Mouse (Mus musculus) regulatory T cell (primary cell): ENCODE results near the gene Matn1.

Experiments
- in situ Hi-C: fragments of 300-600 bp; cut with MboI, MseI; formaldehyde crosslinking; loops from one replicate; pipeline ENCODE4 v1.15.1; 2025; ENCODE audit warnings: high pct_unique_total_duplicates

Gene Matn1

DNA sequence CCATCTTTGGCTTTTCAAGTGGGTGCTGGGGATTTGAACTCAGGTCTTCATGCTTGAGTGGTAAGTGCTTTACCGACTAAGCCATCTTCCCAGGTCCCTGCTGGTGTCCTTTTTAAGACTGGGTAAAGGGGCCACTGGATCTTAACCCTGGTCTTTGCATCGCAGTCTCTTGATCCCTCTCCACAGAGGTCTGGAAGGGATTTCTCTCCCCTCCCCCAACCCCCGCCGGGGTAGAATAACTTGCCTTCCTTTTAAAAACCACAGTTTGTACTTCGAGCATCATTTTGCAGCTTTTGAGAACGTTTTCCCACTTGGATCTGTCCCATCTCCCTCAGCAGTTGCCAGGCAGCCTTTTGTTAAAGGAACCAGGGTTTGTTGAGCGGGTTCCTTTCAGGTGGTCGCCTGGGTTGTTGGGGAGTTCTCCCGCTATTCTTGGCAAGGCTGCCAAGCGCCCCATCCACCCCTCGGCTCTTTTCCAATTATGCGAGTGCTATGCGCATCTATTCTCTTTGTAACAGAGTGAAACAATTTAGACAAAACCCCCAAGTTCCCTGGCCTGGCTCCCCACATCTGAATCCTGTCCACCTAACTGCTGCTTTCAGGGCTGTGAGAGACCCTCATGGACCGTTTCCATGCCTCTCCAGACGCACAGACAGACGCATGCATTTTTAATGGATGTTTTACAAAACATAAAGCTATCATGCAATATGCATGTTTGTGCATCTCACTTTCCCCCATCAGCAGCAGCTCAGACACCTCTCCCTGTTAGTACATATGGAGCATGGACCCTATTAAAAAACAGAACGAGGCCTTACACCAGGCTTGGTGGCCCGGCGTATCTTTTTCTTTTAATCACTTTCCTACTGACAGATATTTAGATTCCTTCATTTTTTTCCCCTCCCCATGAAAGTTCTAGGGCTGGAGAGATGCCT lies 29.4 kb downstream of the Matn1 start:
- in situ Hi-C loops, result no loop called here

DNA sequence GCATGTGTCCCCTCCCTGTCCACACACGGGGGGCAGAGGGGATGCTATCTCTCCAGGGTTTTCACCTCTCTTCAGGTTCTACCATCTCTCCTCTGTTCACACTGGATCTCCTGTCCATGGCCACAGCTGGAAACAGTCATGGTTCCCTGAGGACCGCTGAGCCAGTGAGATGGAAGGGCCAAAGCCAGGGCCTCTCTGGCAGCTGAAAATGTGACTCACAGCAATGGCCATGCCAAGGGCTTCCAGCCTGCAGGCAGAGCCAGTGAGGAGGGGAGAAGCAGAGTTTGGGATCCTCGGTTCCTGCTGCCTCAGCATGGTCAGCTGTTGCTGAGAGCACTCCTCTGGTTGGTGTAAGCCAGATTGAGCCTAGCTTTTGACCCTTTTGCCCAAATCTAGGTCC lies 34.8 kb downstream of the Matn1 start:
- in situ Hi-C loops, result no loop called here

DNA sequence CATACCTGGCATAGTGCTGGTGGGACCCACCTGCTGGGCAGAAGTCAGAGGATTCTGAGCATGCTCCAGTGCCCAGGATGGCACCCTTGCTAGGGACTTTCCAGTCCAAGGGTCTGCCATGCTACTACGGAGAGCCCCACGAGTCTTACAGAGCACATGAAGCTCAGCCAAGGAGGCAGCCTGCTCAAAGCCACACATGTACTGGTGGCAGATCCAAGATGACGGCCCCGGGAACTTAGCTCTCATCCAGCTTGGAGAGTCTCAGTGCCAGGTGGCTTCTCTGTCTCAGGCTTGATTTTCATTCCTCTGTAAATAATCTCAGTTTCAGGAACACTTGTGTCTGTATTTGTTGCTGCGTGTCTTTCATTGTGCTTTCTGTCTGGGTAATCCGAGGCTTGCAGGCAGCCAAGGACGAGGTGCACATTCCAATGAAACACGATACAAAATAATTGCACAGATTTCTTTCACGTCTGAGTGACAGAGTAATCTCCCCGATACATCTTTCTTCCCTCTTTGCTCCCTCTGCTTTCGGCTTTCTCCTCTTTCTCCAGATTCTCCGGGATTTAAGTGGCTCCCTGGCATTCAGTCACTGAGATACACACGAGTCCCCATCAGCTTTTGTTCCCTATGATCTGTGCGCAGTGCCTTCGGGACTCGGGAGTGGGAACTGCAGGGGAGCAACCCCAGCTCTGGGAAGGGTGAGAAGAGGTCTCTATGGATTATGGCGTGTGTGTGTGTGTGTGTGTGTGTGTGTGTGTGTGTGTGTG lies 40.4 kb downstream of the Matn1 start:
- in situ Hi-C loops, result no loop called here

DNA sequence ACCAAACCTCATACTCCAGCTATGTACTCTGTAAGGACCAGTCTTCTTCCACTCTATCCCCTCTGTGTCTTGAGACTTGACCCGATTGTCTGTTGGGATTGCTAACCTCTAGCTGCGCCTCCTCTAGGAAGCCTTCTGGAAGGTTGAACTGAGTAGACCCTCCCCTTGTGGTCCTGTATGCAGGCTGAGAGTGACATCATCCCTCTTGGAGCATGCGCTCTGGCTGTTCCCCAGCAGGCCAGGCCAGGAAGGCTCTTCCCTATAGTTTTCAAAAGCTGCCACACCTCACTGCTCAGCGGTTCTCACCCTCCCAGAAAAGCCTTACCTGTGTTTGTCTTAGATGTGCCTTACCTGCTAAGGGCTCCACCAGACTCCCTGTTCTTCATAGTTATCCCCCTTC lies 42.9 kb downstream of the Matn1 start:
- in situ Hi-C loops, result no loop called here

DNA sequence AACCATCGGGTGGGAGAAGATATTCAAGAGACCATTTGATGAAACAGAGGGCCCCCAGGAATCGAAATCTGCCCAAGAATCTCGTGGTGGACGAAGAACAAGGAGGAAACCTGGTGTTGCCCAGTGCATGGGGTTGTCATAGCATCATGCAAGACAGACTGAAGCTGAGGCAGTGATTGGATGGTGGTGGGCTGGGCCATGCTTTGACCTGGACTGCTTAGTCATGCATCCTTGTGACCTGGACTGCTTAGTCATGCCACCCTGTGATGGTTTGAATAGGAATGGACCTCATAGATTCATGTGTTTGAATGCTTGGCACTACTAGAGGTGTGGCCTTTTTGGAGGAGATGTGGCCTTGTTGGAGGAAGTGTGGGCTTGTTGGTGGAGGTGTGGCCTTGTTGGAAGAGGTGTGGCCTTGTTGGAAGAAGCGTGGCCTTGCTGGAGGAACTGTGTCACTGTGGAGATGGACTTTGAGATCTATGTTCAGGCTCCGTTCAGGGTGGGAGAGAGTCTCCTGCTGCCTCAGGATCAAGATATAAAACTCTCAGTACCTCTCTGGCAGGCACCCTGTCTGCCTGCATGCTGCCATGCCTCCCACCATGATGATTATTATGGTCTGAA lies 44.1 kb downstream of the Matn1 start:
- in situ Hi-C loops, result no loop called here

GRCm38 (mm10) chr4:130989146-130989545 lies 45.0 kb downstream of the Matn1 start:
- in situ Hi-C loops, result no loop called here

DNA sequence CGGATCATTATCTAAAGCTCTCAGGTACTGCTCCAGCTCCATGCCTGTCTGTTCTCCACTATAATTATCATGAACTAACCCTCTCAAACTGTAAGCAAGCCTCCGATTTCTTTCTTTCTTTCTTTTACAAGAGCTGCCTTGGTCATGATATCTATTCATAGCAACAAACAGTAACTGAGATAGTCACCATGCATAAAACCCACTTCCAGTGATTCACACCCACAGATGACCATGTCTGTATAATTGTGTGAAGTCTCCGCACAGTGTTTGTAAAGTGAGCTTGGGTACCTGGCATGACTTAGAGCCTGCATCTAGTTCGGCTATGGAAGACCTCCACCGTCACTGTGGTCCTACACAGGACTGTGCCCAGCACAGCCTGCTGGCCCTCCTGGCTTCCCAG lies 46.8 kb downstream of the Matn1 start:
- in situ Hi-C loops, result no loop called here

- in situ Hi-C loops, result no loop called here
These were observed 50.4 kb downstream of the Matn1 start for GRCm38 (mm10) chr4:130994556-130994955.

- in situ Hi-C loops, result no loop called here
These were observed 55.8 kb downstream of the Matn1 start for GRCm38 (mm10) chr4:130999744-131000527.

GRCm38 (mm10) chr4:131000614-131001178 lies 56.5 kb downstream of the Matn1 start:
- in situ Hi-C loops, result no loop called here
